Mouse (Mus musculus): Measurements from ENCODE around the gene Nedd9. TPM values are rescaled to one million over a fixed set of nuclear protein-coding genes. Genes with fewer than 3 reads are reported as not detected.

Gene Nedd9
- polyA plus RNA-seq, 1 experiment = 4.4 TPM

GRCm38 (mm10) chr13:41494681-41495080 is 7.5 kb upstream of the Nedd9 start:
- no peak for DNase-seq (ENCODE audit: extremely low spot score in 1 of 2, low spot score in 1 of 2)

GRCm38 (mm10) chr13:41491981-41492702 is 5.0 kb upstream of the Nedd9 start:
- no peak for DNase-seq (ENCODE audit: extremely low spot score in 1 of 2, low spot score in 1 of 2)

- no peak for DNase-seq (ENCODE audit: extremely low spot score in 1 of 2, low spot score in 1 of 2)
Observed at GRCm38 (mm10) chr13:41491522-41491921, 4.4 kb upstream of the Nedd9 start.

- DNase-seq (ENCODE audit: extremely low spot score in 1 of 2, low spot score in 1 of 2) = no peak
Observed at GRCm38 (mm10) chr13:41490282-41490681, 3.1 kb upstream of the Nedd9 start.

GRCm38 (mm10) chr13:41489705-41490275 is 2.6 kb upstream of the Nedd9 start:
- no peak for DNase-seq (ENCODE audit: extremely low spot score in 1 of 2, low spot score in 1 of 2)

GRCm38 (mm10) chr13:41487409-41487743 is 214 bp upstream of the Nedd9 start:
- no peak for DNase-seq (ENCODE audit: extremely low spot score in 1 of 2, low spot score in 1 of 2)

GRCm38 (mm10) chr13:41483966-41484365 is 3.2 kb downstream of the Nedd9 start:
- no peak for DNase-seq (ENCODE audit: extremely low spot score in 1 of 2, low spot score in 1 of 2)

GRCm38 (mm10) chr13:41482408-41483011 is 4.7 kb downstream of the Nedd9 start:
- no peak for DNase-seq (ENCODE audit: extremely low spot score in 1 of 2, low spot score in 1 of 2)

- DNase-seq (ENCODE audit: extremely low spot score in 1 of 2, low spot score in 1 of 2) = no peak
Observed at GRCm38 (mm10) chr13:41479737-41480435, 7.3 kb downstream of the Nedd9 start.

- DNase-seq (ENCODE audit: extremely low spot score in 1 of 2, low spot score in 1 of 2) = no peak
Observed at GRCm38 (mm10) chr13:41476216-41476615, 10.9 kb downstream of the Nedd9 start.

- DNase-seq (ENCODE audit: extremely low spot score in 1 of 2, low spot score in 1 of 2) = no peak
Observed at GRCm38 (mm10) chr13:41474365-41474764, 12.8 kb downstream of the Nedd9 start.

- no peak for DNase-seq (ENCODE audit: extremely low spot score in 1 of 2, low spot score in 1 of 2)
Observed at GRCm38 (mm10) chr13:41473504-41473903, 13.7 kb downstream of the Nedd9 start.

- no peak for DNase-seq (ENCODE audit: extremely low spot score in 1 of 2, low spot score in 1 of 2)
Observed at GRCm38 (mm10) chr13:41472878-41473424, 14.2 kb downstream of the Nedd9 start.

- no peak for DNase-seq (ENCODE audit: extremely low spot score in 1 of 2, low spot score in 1 of 2)
Observed at GRCm38 (mm10) chr13:41468277-41468676, 18.9 kb downstream of the Nedd9 start.

GRCm38 (mm10) chr13:41467036-41467435 is 20.1 kb downstream of the Nedd9 start:
- no peak for DNase-seq (ENCODE audit: extremely low spot score in 1 of 2, low spot score in 1 of 2)

GRCm38 (mm10) chr13:41466616-41467015 is 20.5 kb downstream of the Nedd9 start:
- no peak for DNase-seq (ENCODE audit: extremely low spot score in 1 of 2, low spot score in 1 of 2)

GRCm38 (mm10) chr13:41466191-41466590 is 21.0 kb downstream of the Nedd9 start:
- no peak for DNase-seq (ENCODE audit: extremely low spot score in 1 of 2, low spot score in 1 of 2)

GRCm38 (mm10) chr13:41461418-41461817 is 25.7 kb downstream of the Nedd9 start:
- no peak for DNase-seq (ENCODE audit: extremely low spot score in 1 of 2, low spot score in 1 of 2)

- DNase-seq (ENCODE audit: extremely low spot score in 1 of 2, low spot score in 1 of 2) = no peak
Observed at GRCm38 (mm10) chr13:41459683-41460286, 27.4 kb downstream of the Nedd9 start.

- DNase-seq (ENCODE audit: extremely low spot score in 1 of 2, low spot score in 1 of 2) = no peak
Observed at GRCm38 (mm10) chr13:41458709-41459108, 28.5 kb downstream of the Nedd9 start.
